Mouse (Mus musculus) CH12.LX (cell line): Measurements from ENCODE around the gene Arl9. TPM values are rescaled to one million over a fixed set of nuclear protein-coding genes. Genes with fewer than 3 reads are reported as not detected.

Source experiments
- DNase-seq: peaks from one replicate; pipeline ENCODE4 v3.0.0-alpha.2; 2013; ENCODE audit errors: extremely low read depth
- H3K27ac ChIP-seq: 2 replicates; pipeline ENCODE4 v1.5.1; 2012; ENCODE audit warnings: low read depth, mild to moderate bottlenecking, control low read depth, moderate library complexity; ENCODE audit not compliant: insufficient read depth
- H3K27me3 ChIP-seq: replicated peaks from 2 replicates; pipeline ENCODE3; 2012; ENCODE audit warnings: inconsistent platforms
- H3K36me3 ChIP-seq, 2 experiments: replicated peaks in 1 of 2; 2 replicates each; pipeline versions ENCODE3 to v1.6.1; 2012; ENCODE audit warnings: inconsistent platforms in 1 of 2, low read length in 1 of 2, mild to moderate bottlenecking in 1 of 2, mixed read lengths in 1 of 2, moderate library complexity in 1 of 2; ENCODE audit not compliant: control insufficient read depth in 1 of 2, insufficient read depth in 1 of 2
- H3K4me1 ChIP-seq, 2 experiments: 2 replicates each; pipeline ENCODE4 v1.6.1; 2012; ENCODE audit warnings: inconsistent platforms in 1 of 2, moderate library complexity in 1 of 2; ENCODE audit not compliant: insufficient read depth in 2 of 2, control insufficient read depth in 1 of 2
- H3K4me2 ChIP-seq: 2 replicates; pipeline ENCODE4 v1.6.1; 2012; ENCODE audit warnings: low read depth, mild to moderate bottlenecking, control low read depth; ENCODE audit not compliant: poor library complexity, insufficient read depth, severe bottlenecking
- H3K4me3 ChIP-seq, 3 experiments: fragments of 150-350 bp in 1 of 3; sonication (generic) in 1 of 3; replicated peaks in 1 of 3; 2 replicates each; pipeline versions ENCODE3 to v1.5.1; 2011 to 2012; ENCODE audit warnings: low read depth in 2 of 3, low read length in 2 of 3, mild to moderate bottlenecking in 2 of 3, moderate library complexity in 2 of 3, control low read depth in 1 of 3, improper control_type of control experiment in 1 of 3, inconsistent platforms in 1 of 3, mixed read lengths in 1 of 3; ENCODE audit not compliant: poor library complexity in 1 of 3
- H3K79me2 ChIP-seq: replicated peaks from 2 replicates; pipeline ENCODE4 v1.6.1; 2012; ENCODE audit warnings: mild to moderate bottlenecking, moderate library complexity; ENCODE audit not compliant: control insufficient read depth, poor library complexity, insufficient read depth, severe bottlenecking; ENCODE audit errors: extremely low read depth
- H3K9ac ChIP-seq: 2 replicates; pipeline ENCODE4 v1.6.1; 2012; ENCODE audit warnings: low read depth, mild to moderate bottlenecking, control low read depth, moderate library complexity; ENCODE audit not compliant: insufficient read depth
- H3K9me3 ChIP-seq: replicated peaks from 2 replicates; pipeline ENCODE3; 2012; ENCODE audit warnings: low read length, inconsistent platforms, mixed read lengths
- BHLHE40 ChIP-seq: IDR thresholded peaks from 2 replicates; pipeline ENCODE4 v1.6.1; 2011; ENCODE audit warnings: mild to moderate bottlenecking, low read depth, low read length, improper control_type of control experiment
- CHD1 ChIP-seq: IDR thresholded peaks from 2 replicates; pipeline ENCODE4 v1.6.1; 2012; ENCODE audit warnings: low read depth, low read length, improper control_type of control experiment, inconsistent platforms
- CHD2 ChIP-seq: IDR thresholded peaks from 2 replicates; pipeline ENCODE4 v1.6.1; 2011; ENCODE audit warnings: low read length, improper control_type of control experiment
- CTCF ChIP-seq, 2 experiments: IDR thresholded peaks in 1 of 2; conservative IDR thresholded peaks in 1 of 2; 2 replicates each; pipeline ENCODE4 v1.5.1; 2011 to 2012; ENCODE audit warnings: low read depth in 2 of 2, low read length in 2 of 2, improper control_type of control experiment in 1 of 2, inconsistent platforms in 1 of 2, mild to moderate bottlenecking in 1 of 2, moderate library complexity in 1 of 2
- E2F4 ChIP-seq: IDR thresholded peaks from 2 replicates; pipeline ENCODE4 v1.6.1; 2011; ENCODE audit warnings: low read depth, low read length, improper control_type of control experiment; ENCODE audit not compliant: insufficient replicate concordance
- ELF1 ChIP-seq: IDR thresholded peaks from 2 replicates; pipeline ENCODE4 v1.6.1; 2014; ENCODE audit warnings: low read depth, mild to moderate bottlenecking, inconsistent platforms, low read length, improper control_type of control experiment
- EP300 ChIP-seq: IDR thresholded peaks from 2 replicates; pipeline ENCODE4 v1.6.1; 2011; ENCODE audit warnings: low read length, improper control_type of control experiment
- ETS1 ChIP-seq: conservative IDR thresholded peaks from 2 replicates; pipeline ENCODE4 v1.6.1; 2012; ENCODE audit warnings: low read depth, mild to moderate bottlenecking, inconsistent platforms, low read length, improper control_type of control experiment, moderate library complexity
- GABPA ChIP-seq: IDR thresholded peaks from 2 replicates; pipeline ENCODE4 v1.6.1; 2012; ENCODE audit warnings: low read depth, low read length, improper control_type of control experiment, inconsistent platforms; ENCODE audit not compliant: insufficient replicate concordance
- HCFC1 ChIP-seq: IDR thresholded peaks from 2 replicates; pipeline ENCODE4 v1.6.1; 2012; ENCODE audit warnings: low read depth, mild to moderate bottlenecking, inconsistent platforms, low read length, improper control_type of control experiment
- IRF4 ChIP-seq: IDR thresholded peaks from 2 replicates; pipeline ENCODE4 v1.6.1; 2014; ENCODE audit warnings: low read depth, mild to moderate bottlenecking, inconsistent platforms, low read length, improper control_type of control experiment
- JUN ChIP-seq: IDR thresholded peaks from 2 replicates; pipeline ENCODE4 v1.6.1; 2011; ENCODE audit warnings: low read depth, mild to moderate bottlenecking, low read length, improper control_type of control experiment, moderate library complexity; ENCODE audit not compliant: insufficient read depth
- JUND ChIP-seq: conservative IDR thresholded peaks from 2 replicates; pipeline ENCODE4 v1.6.1; 2011; ENCODE audit warnings: low read depth, low read length, improper control_type of control experiment
- KAT2A ChIP-seq: IDR thresholded peaks from 2 replicates; pipeline ENCODE4 v1.6.1; 2012; ENCODE audit warnings: low read length, improper control_type of control experiment, inconsistent platforms; ENCODE audit not compliant: insufficient replicate concordance
- MAFK ChIP-seq: IDR thresholded peaks from 2 replicates; pipeline ENCODE4 v1.6.1; 2011; ENCODE audit warnings: low read length, improper control_type of control experiment; ENCODE audit not compliant: insufficient replicate concordance
- MAX ChIP-seq: IDR thresholded peaks from 2 replicates; pipeline ENCODE4 v1.6.1; 2011; ENCODE audit warnings: low read length, improper control_type of control experiment
- MAZ ChIP-seq: IDR thresholded peaks from 2 replicates; pipeline ENCODE4 v1.6.1; 2012; ENCODE audit warnings: low read depth, mild to moderate bottlenecking, inconsistent platforms, low read length, improper control_type of control experiment, moderate library complexity
- MEF2A ChIP-seq: IDR thresholded peaks from 2 replicates; pipeline ENCODE4 v1.6.1; 2014; ENCODE audit warnings: low read depth, mild to moderate bottlenecking, inconsistent platforms, low read length, improper control_type of control experiment, borderline replicate concordance
- MXI1 ChIP-seq: IDR thresholded peaks from 2 replicates; pipeline ENCODE4 v1.6.1; 2011; ENCODE audit warnings: mild to moderate bottlenecking, low read depth, low read length, improper control_type of control experiment
- MYC ChIP-seq: IDR thresholded peaks from 2 replicates; pipeline ENCODE4 v1.6.1; 2011; ENCODE audit warnings: low read depth, mild to moderate bottlenecking, improper control_type of control experiment, low read length
- NELFE ChIP-seq: IDR thresholded peaks from 2 replicates; pipeline ENCODE4 v1.6.1; 2011; ENCODE audit warnings: low read depth, low read length, improper control_type of control experiment
- NRF1 ChIP-seq: IDR thresholded peaks from 2 replicates; pipeline ENCODE4 v1.6.1; 2014; ENCODE audit warnings: low read depth, mild to moderate bottlenecking, inconsistent platforms, low read length, improper control_type of control experiment, moderate library complexity
- PAX5 ChIP-seq: IDR thresholded peaks from 2 replicates; pipeline ENCODE4 v1.6.1; 2012; ENCODE audit warnings: low read length, inconsistent platforms, mixed read lengths
- POLR2A ChIP-seq: IDR thresholded peaks from 2 replicates; pipeline ENCODE4 v1.6.1; 2011; ENCODE audit warnings: low read depth, mild to moderate bottlenecking, improper control_type of control experiment, low read length
- POLR2AphosphoS2 ChIP-seq: IDR thresholded peaks from 2 replicates; pipeline ENCODE4 v1.6.1; 2011; ENCODE audit warnings: low read depth, low read length, improper control_type of control experiment
- RAD21 ChIP-seq: IDR thresholded peaks from 2 replicates; pipeline ENCODE4 v1.6.1; 2011; ENCODE audit warnings: low read depth, mild to moderate bottlenecking, low read length, improper control_type of control experiment, moderate library complexity
- RCOR1 ChIP-seq: conservative IDR thresholded peaks from 2 replicates; pipeline ENCODE4 v1.6.1; 2012; ENCODE audit warnings: low read depth, mild to moderate bottlenecking, inconsistent platforms, low read length, improper control_type of control experiment
- SIN3A ChIP-seq: IDR thresholded peaks from 2 replicates; pipeline ENCODE4 v1.6.1; 2012; ENCODE audit warnings: low read length, improper control_type of control experiment, inconsistent platforms
- SMC3 ChIP-seq: IDR thresholded peaks from 2 replicates; pipeline ENCODE4 v1.6.1; 2011; ENCODE audit warnings: low read depth, low read length, improper control_type of control experiment
- TBP ChIP-seq: conservative IDR thresholded peaks from 2 replicates; pipeline ENCODE4 v1.6.1; 2011; ENCODE audit warnings: low read depth, low read length, improper control_type of control experiment
- TCF12 ChIP-seq: IDR thresholded peaks from 2 replicates; pipeline ENCODE4 v1.6.1; 2014; ENCODE audit warnings: low read depth, mild to moderate bottlenecking, inconsistent platforms, low read length, improper control_type of control experiment
- UBTF ChIP-seq: IDR thresholded peaks from 2 replicates; pipeline ENCODE4 v1.6.1; 2012; ENCODE audit warnings: low read depth, mild to moderate bottlenecking, inconsistent platforms, low read length, improper control_type of control experiment, moderate library complexity
- USF1 ChIP-seq: IDR thresholded peaks from 2 replicates; pipeline ENCODE4 v1.6.1; 2014; ENCODE audit warnings: low read depth, mild to moderate bottlenecking, inconsistent platforms, low read length, improper control_type of control experiment
- USF2 ChIP-seq: conservative IDR thresholded peaks from 2 replicates; pipeline ENCODE4 v1.6.1; 2011; ENCODE audit warnings: low read depth, low read length, improper control_type of control experiment
- ZC3H11A ChIP-seq: IDR thresholded peaks from 2 replicates; pipeline ENCODE4 v1.6.1; 2012; ENCODE audit warnings: low read depth, mild to moderate bottlenecking, inconsistent platforms, low read length, improper control_type of control experiment
- ZKSCAN1 ChIP-seq: IDR thresholded peaks from 2 replicates; pipeline ENCODE4 v1.6.1; 2012; ENCODE audit warnings: low read depth, inconsistent platforms, low read length, improper control_type of control experiment, borderline replicate concordance
- ZMIZ1 ChIP-seq: IDR thresholded peaks from 2 replicates; pipeline ENCODE4 v1.6.1; 2012; ENCODE audit warnings: low read depth, mild to moderate bottlenecking, inconsistent platforms, low read length, improper control_type of control experiment
- ZNF384 ChIP-seq: IDR thresholded peaks from 2 replicates; pipeline ENCODE4 v1.6.1; 2012; ENCODE audit warnings: low read depth, low read length, improper control_type of control experiment, inconsistent platforms
- dilution Hi-C: fragments of 300-500 bp; cut with MboI; formaldehyde crosslinking; loops from 2 replicates; pipeline ENCODE4 v1.14.3; 2020; ENCODE audit warnings: low sequenced_read_pairs; ENCODE audit not compliant: extremely low pct_unique_long_range_greater_than_20kb, extremely low pct_ligation_motif_present
- in situ Hi-C: fragments of 300-500 bp; cut with MboI; formaldehyde crosslinking; loops from 3 replicates; pipeline ENCODE4 v1.14.3; 2019; ENCODE audit warnings: low sequenced_read_pairs, low pct_ligation_motif_present, low pct_unique_long_range_greater_than_20kb, mixed read lengths
- polyA plus RNA-seq: library from polyadenylated mRNA; unstranded; fragments of >175 nt; gene quantifications from 2 replicates; pipeline ENCODE4 v1.2.1, GENCODE M21; 2012; ENCODE audit warnings: low read depth; ENCODE audit not compliant: insufficient read length
- total RNA-seq, 2 experiments: library from RNA; depleted of rRNA; stranded (reverse); fragments of 300-350 nt in 1 of 2; fragments of >200 nt in 1 of 2; gene quantifications; 2 replicates each; pipeline ENCODE4 v1.2.3; 2012 to 2014

Arl9 gene
- total and polyA plus RNA-seq, 3 experiments, result 0.38 to 2.6 (median 1.4) TPM

DNA sequence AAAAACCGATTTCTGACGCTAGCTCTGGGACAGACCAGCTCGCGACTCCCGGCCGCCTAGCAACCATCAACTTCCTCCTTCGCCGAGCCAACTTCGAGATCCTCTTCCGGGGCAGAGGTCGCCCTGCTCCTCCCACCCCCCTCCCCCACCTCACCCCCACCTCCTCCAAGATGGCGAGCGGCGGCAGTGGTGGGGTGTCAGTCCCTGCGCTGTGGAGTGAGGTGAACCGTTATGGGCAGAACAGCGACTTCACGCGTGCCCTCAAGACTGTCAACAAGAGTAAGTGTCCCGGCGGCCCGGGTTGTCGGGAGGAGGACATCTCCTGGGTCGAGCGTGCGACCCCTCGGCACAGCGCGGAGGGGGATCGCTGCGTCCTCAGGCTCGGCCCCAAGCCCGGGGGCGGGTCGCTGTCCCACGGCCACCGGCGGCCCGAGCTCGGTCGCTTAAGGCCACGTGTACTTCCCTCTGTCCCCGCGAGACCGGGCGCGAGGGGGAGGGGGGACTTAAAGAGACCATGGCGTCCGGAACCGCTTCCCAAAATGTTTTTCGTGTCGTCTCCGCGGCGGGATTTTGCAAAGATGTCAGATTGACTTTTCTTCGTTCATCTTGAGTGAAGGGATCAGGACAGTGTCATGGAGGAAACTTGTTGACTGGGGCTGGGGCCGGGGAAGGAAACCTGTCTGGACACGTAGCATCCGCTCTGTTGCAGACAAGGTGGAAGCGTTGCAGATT lies 29.1 kb upstream of the Arl9 start, which contains the start of gene Srp72:
Gene Srp72, plus strand, starts transcription at position 130 of the 732 bp plus-strand sequence.
- Histone ChIP-seq H3K27ac (peak within 1 kb of the TSS; percentile 83), H3K9me3 (no peaks in the 10 kb centered on the region), H3K4me2 (peak within 1 kb of the TSS; percentile 94), H3K79me2 (peaks cover 31% of the 10 kb centered on the region), H3K27me3 (no peaks in the 10 kb centered on the region), H3K36me3 (peaks cover 28 to 45% of the 10 kb centered on the region in 2 experiments), H3K9ac (peak within 1 kb of the TSS; percentile 97), H3K4me1 (peaks cover 4 to 17% of the 10 kb centered on the region in 2 experiments; a peak in 3 of 4 replicates), H3K4me3 (peak within 1 kb of the TSS; percentile 93 to 99 (median 98))
- TF ChIP-seq HCFC1 (peak; percentile 77), EP300 (no peak), MAZ (peak; percentile 87), JUN (no peak), NELFE (peak; percentile 73; the same call in 1 of the 2 replicates), MXI1 (peak; percentile 90), ZC3H11A (no peak), JUND (no peak), BHLHE40 (no peak), USF2 (no peak), NRF1 (peak; percentile 29; the same call in 1 of the 2 replicates), RAD21 (no peak), ZMIZ1 (peak; percentile 69; the same call in 1 of the 2 replicates), E2F4 (no peak), ZNF384 (no peak), GABPA (no peak), IRF4 (0 out of 2 replicates have a peak, but pooled peaks have one; percentile 30), CHD1 (peak; percentile 64), TBP (no peak), ETS1 (no peak), POLR2A (peak; percentile 72), USF1 (no peak), MAFK (no peak), PAX5 (no peak), ZKSCAN1 (no peak), MAX (peak; percentile 75), TCF12 (peak; percentile 75), POLR2AphosphoS2 (no peak), SMC3 (no peak), CTCF (conservative IDR thresholded peaks at IDR 0.05 in 1 of 2, IDR thresholded peaks at IDR 0.05 in 1 of 2; ENCODE audit: low read depth in 2 of 2, low read length in 2 of 2) (no peak), RCOR1 (no peak), ELF1 (peak; percentile 71), UBTF (no peak), MYC (peak; percentile 71), SIN3A (peak; percentile 97), CHD2 (peak; percentile 95), KAT2A (peak; percentile 77; the same call in 1 of the 2 replicates), MEF2A (0 out of 2 replicates have a peak, but pooled peaks have one; percentile 16)
- DNase-seq, result peak; percentile 86
- in situ Hi-C loops (no loop called here), dilution Hi-C loops (no loop called here)
